Mouse (Mus musculus): ENCODE results near the gene Pcdh7.

- TF ChIP-seq CTCF (conservative IDR thresholded peaks at IDR 0.05; ENCODE audit: low read length), result no peak
- TF ChIP-seq NANOG (IDR thresholded peaks at IDR 0.05; ENCODE audit: borderline replicate concordance, low read length), result no peak
- TF ChIP-seq POU5F1 (IDR thresholded peaks at IDR 0.05; ENCODE audit: borderline replicate concordance, low read length), result no peak
These were observed 307.4 kb downstream of the Pcdh7 start for GRCm38 (mm10) chr5:58025123-58025522.
